In genomic region chr1:72751371-72751781, GRCm38 (mm10) we compare ENCODE assay signal across 10 mouse cellular contexts. TPM values are rescaled to one million over a fixed set of nuclear protein-coding genes. Genes with fewer than 3 reads are reported as not detected.
A peak's percentile ranks its signal among the peaks of the same experiment; 100 is the strongest.
DNase-seq lines count a peak whose midpoint lies in the region; ATAC-seq lines count a peak whose summit lies in the region.
"Had no signal": no experiment of that assay in that cellular context is flagged by ENCODE, and none has a peak within 500 bp of the region (broad histone marks: within the 10 kb centered on the region; RNA-seq: fewer than 3 reads in every experiment).

No protein-coding gene starts in this region.

- no peaks in the 10 kb centered on the region for H3K9me3 ChIP-seq in intestine, embryonic 16.5 days (ENCODE audit: control insufficient read depth, low read length)

- no peaks in the 10 kb centered on the region for H3K27me3 ChIP-seq in intestine, embryonic 16.5 days (replicated peaks; ENCODE audit: control insufficient read depth, insufficient read depth, low read length)

- H3K9ac ChIP-seq in intestine, embryonic 16.5 days (ENCODE audit: low read depth, low read length) = no peak overlapping the region
- H3K9ac ChIP-seq: liver, embryonic 14.5 days had no signal

- WGBS in intestine, embryonic 16.5 days = 71% methylated on average over 7 of the region's 7 CpGs

- H3K36me3 ChIP-seq in intestine, embryonic 16.5 days (ENCODE audit: control insufficient read depth, insufficient read depth, low read length) = no peaks in the 10 kb centered on the region

- peak; percentile 24 for DNase-seq in kidney, adult 18-20 months
- DNase-seq in kidney, postnatal 10 days = no peak
- peak; percentile 54 for DNase-seq in adrenal gland, postnatal 25 days
- DNase-seq in cerebellum, postnatal 10 days = peak; percentile 95 to 97
- peak; percentile 15 to 55 for DNase-seq in kidney, postnatal 25 days
- peak; percentile 12 for DNase-seq in right cerebral cortex, postnatal 14 days
- DNase-seq in T-cell, adult 2 months (ENCODE audit: low spot score) = no peak

- H3K27ac ChIP-seq in intestine, embryonic 16.5 days (ENCODE audit: low read length) = no peak overlapping the region
- H3K27ac ChIP-seq: liver, embryonic 14.5 days had no signal

- no peaks in the 10 kb centered on the region for H3K4me1 ChIP-seq in intestine, embryonic 16.5 days (ENCODE audit: control insufficient read depth, insufficient read depth, low read length)

- no peak for ATAC-seq in intestine, embryonic 16.5 days

- H3K4me2 ChIP-seq in intestine, embryonic 16.5 days (ENCODE audit: low read depth, low read length) = no peak overlapping the region

- H3K4me3 ChIP-seq in intestine, embryonic 16.5 days (ENCODE audit: low read length) = no peak overlapping the region

RNA-seq across cellular contexts. Expression of gene Rpl37a, which starts 40.3 kb away (rescaled TPM):
- total RNA-seq in adrenal gland, postnatal 25 days (2021) = 831 and 993 TPM in 2 replicates
- polyA plus RNA-seq in intestine, embryonic 16.5 days (2015; fragmentation: Nextera tagmentation; extraction: Ambion mirVana) = 1,552 and 1,622 TPM in 2 replicates

RNA-seq across cellular contexts. Expression of gene Ankar, which starts 51.0 kb away (rescaled TPM):
- not detected in 2 replicates for total RNA-seq in adrenal gland, postnatal 25 days (2021)
- not detected in 2 replicates for polyA plus RNA-seq in intestine, embryonic 16.5 days (2015; fragmentation: Nextera tagmentation; extraction: Ambion mirVana)
- total RNA-seq: gastrocnemius, postnatal 4 days had no signal
- polyA plus RNA-seq: liver, embryonic 14.5 days had no signal

Comparison
In these comparisons a context has a peak if more than half of its experiments do, and no peak if none do; other contexts are left out.
1. DNase-seq: peak in kidney, adult 18-20 months (single experiment), adrenal gland, postnatal 25 days (single experiment), cerebellum, postnatal 10 days (2 of 2), kidney, postnatal 25 days (2 of 2) and right cerebral cortex, postnatal 14 days (single experiment); none in kidney, postnatal 10 days (single experiment) and T-cell, adult 2 months (single experiment).